Mouse (Mus musculus) frontal cortex, adult 2 months (tissue): ENCODE measurements around the gene Olfr1084. TPM values are rescaled to one million over a fixed set of nuclear protein-coding genes. Genes with fewer than 3 reads are reported as not detected.
"Not testable (repeated sequence)": the region's sequence is repeated elsewhere in the genome, so short reads cannot be mapped to it uniquely, and the experiment has no call there.

Source experiments
- DNase-seq, 2 experiments: peaks; one replicate each; pipeline ENCODE4 v3.0.0; 2022; ENCODE audit warnings: low spot score in 1 of 2; ENCODE audit errors: extremely low spot score in 1 of 2
- polyA plus RNA-seq: library from polyadenylated mRNA; depleted of rRNA; stranded (reverse); fragments of >200 nt; gene quantifications from 2 replicates; pipeline ENCODE4 v1.2.3, GENCODE M21; 2012; rRNA removed

Olfr1084 gene
- not detected in 2 replicates for polyA plus RNA-seq

DNA sequence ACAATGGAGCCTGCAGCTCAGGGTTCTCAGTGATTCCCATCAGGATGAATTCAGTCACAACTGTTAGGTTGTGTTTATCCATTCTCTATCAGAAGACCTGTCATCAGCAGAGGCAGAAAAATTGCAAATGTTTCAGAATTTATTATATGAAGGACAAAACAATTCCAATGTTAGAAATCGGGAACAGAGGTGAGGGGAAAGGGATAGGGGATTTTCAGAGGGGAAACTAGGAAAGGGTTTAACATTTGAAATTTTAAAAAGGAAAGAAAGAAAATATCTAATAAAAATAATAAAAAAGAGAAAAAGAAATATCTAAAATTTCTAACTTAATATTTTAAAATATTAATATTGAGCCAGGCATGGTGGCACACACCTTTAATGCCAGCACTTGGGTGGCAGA is at the start of gene Olfr1084:
TSS of gene Olfr1084 (minus strand) at position 101 of the 400 bp plus-strand sequence.
- not testable (repeated sequence) for DNase-seq

DNA sequence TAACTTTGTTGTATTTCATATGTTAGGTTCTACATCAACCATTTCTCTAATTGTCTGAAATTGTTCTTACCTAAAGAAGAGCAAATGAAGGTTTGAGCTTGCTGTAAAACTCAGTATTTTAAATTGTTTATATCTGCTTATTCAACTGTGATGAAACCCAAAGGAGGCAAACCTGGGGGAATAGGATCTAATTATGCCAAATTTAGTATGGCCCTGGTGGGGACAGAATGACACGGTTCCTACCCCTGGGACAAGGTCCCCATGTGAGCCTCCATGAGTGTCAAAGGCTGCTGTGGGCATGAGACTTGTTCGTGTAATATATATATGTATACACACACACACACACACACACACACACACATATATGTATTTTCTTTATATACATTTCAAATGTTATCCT is 40.5 kb upstream of the Olfr1084 start, which contains the start of gene Olfr1086:
TSS of gene Olfr1086 (minus strand) at position 101 of the 400 bp plus-strand sequence.
- DNase-seq = no peak

DNA sequence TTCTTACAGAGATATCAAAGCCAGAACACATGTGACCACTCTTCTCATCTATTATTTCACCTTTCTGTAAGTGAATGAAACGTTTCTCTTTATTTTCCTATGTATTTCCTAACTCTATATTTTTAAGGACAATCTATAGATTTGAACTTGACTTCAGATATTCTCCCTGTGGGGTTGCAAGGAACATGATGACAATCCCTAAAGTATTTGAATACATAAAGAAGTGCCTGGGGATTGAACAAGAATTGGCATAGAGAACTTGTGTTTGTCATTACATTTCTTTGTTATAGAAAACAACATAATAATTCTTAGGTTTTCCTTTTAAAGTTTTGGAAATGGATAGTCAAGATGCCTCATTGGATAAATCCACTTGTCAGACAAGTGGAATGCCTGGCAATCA is 22.4 kb upstream of the Olfr1084 start, which contains the start of gene Olfr1085:
TSS of gene Olfr1085 (minus strand) at position 101 of the 400 bp plus-strand sequence.
- no peak for DNase-seq

DNA sequence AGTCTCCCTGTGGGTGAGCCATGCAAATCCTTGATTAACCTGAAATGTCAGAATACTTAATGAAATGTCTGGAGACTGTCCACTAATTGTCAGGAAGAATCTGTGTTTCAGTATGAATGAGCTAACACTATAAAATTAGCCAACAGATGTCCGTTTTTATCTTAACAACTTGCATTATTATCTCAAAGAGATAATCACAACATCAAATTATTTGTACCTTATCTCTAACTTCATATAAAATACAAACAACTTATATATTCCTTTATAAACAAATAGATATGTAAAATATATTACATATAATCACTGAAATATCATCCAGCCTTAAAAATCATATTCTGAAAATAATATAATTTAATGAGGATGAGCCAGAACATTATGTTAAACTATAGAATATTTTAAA is 40.7 kb downstream of the Olfr1084 start, which contains the start of gene Olfr1082:
TSS of gene Olfr1082 (minus strand) at position 101 of the 400 bp plus-strand sequence.
- not testable (repeated sequence) for DNase-seq

Other genes with a start within 250 kb of the Olfr1084 start
- not detected in 2 replicates for gene Olfr1061, start 225.7 kb downstream of the Olfr1084 start, polyA plus RNA-seq
- not detected in 2 replicates for gene Olfr1062, start 213.0 kb downstream of the Olfr1084 start, polyA plus RNA-seq
- gene Olfr1065, start 189.1 kb downstream of the Olfr1084 start, polyA plus RNA-seq = 0.06 TPM in 1 of 2 replicates, not detected in the other
- gene Olfr1066, start 183.5 kb downstream of the Olfr1084 start, polyA plus RNA-seq = not detected in 2 replicates
- gene Olfr228, start 152.3 kb downstream of the Olfr1084 start, polyA plus RNA-seq = not detected in 2 replicates
- gene Olfr1076, start 131.3 kb downstream of the Olfr1084 start, polyA plus RNA-seq = not detected in 2 replicates
- not detected in 2 replicates for gene Olfr1079, start 97.2 kb downstream of the Olfr1084 start, polyA plus RNA-seq
- gene Olfr1080, start 81.5 kb downstream of the Olfr1084 start, polyA plus RNA-seq = 0.06 TPM in 1 of 2 replicates, not detected in the other
- not detected in 2 replicates for gene Olfr1082, start 40.8 kb downstream of the Olfr1084 start, polyA plus RNA-seq
- gene Olfr1085, start 22.3 kb upstream of the Olfr1084 start, polyA plus RNA-seq = not detected in 2 replicates
- gene Olfr1086, start 40.4 kb upstream of the Olfr1084 start, polyA plus RNA-seq = not detected in 2 replicates
- gene Olfr1087, start 58.7 kb upstream of the Olfr1084 start, polyA plus RNA-seq = not detected in 2 replicates
- gene Olfr1089, start 94.0 kb upstream of the Olfr1084 start, polyA plus RNA-seq = not detected in 2 replicates
- gene Olfr1090, start 119.3 kb upstream of the Olfr1084 start, polyA plus RNA-seq = not detected in 2 replicates
- gene Olfr1093, start 142.8 kb upstream of the Olfr1084 start, polyA plus RNA-seq = not detected in 2 replicates
- gene Olfr141, start 170.3 kb upstream of the Olfr1084 start, polyA plus RNA-seq = not detected in 2 replicates
- gene Olfr1094, start 184.9 kb upstream of the Olfr1084 start, polyA plus RNA-seq = not detected in 2 replicates
- gene Olfr1095, start 212.0 kb upstream of the Olfr1084 start, polyA plus RNA-seq = not detected in 2 replicates
- not detected in 2 replicates for gene Gm13723, start 235.1 kb upstream of the Olfr1084 start, polyA plus RNA-seq